Mouse (Mus musculus): ENCODE data around the gene St3gal2.
"Not testable (repeated sequence)": the region's sequence is repeated elsewhere in the genome, so short reads cannot be mapped to it uniquely, and the experiment has no call there.

The St3gal2 gene

DNA sequence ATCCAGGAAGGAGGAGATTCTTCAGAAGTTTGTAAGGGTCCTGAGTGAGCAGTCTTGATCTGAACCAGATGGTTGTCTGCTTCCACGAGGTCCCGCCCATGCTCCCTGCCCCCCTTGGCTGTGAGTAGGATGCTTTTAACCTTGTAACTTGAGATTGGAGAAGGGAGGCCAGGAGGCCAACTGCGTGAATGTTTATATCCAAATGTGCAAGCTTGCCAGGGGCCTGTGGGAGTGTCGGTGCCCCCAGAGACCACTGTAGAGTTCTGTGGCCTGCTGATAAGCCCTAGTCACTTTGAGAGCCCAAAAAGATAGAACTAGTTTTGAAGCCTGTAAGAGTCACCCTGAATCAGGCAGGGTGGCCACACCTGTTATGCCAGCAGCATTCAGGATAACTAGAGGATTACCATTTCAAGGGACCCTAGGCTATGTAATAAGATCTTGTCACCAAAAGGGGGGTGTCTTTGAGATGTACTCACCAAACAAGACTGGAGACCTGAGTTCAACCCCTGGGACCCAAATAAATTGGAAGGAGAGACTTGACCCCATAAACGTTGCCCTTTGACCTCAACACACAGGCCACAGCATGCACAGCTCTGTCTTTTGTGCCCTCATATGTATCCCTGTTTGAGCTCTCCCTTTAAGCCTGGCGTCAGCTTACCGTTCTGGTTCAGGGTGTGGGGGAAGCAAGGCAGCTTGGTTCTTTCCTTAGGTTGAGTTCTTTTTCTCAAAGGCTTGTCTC is 1.9 kb downstream of the St3gal2 start:
- Histone ChIP-seq H3K36me3 (ENCODE audit: control insufficient read depth, insufficient read depth, low read length, poor library complexity, severe bottlenecking) (no peaks in the 10 kb centered on the region), H3K27me3 (ENCODE audit: control insufficient read depth, insufficient read depth, low read length, poor library complexity, severe bottlenecking) (no peaks in the 10 kb centered on the region; the same call in 1 of the 2 replicates)
- no peak for DNase-seq (ENCODE audit: low read depth, low spot score)

DNA sequence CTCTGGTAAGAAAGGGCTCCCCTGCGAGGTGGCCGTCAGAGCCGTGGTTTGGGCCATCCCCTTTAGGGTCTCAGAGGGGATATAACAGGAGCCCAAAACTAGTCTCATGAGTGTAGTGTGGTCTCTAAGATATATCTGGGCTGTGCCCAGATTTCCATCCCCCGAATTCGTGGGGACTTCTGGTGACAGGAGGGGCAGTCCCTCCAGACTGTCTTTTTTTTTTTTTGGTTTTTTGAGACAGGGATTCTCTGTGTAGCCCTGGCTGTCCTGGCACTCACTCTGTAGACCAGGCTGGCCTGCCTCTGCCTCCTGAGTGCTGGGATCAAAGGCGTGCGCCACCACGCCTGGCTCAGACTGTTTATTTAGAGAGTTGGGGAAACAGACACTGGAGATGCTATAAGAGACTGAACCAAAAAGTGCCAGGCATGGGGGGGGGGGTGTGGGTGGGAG is 6.0 kb downstream of the St3gal2 start:
- no peaks in the 10 kb centered on the region for H3K36me3 ChIP-seq (ENCODE audit: control insufficient read depth, insufficient read depth, low read length, poor library complexity, severe bottlenecking)
- DNase-seq (ENCODE audit: low read depth, low spot score) = no peak
- H3K27me3 ChIP-seq (ENCODE audit: control insufficient read depth, insufficient read depth, low read length, poor library complexity, severe bottlenecking) = no peaks in the 10 kb centered on the region

DNA sequence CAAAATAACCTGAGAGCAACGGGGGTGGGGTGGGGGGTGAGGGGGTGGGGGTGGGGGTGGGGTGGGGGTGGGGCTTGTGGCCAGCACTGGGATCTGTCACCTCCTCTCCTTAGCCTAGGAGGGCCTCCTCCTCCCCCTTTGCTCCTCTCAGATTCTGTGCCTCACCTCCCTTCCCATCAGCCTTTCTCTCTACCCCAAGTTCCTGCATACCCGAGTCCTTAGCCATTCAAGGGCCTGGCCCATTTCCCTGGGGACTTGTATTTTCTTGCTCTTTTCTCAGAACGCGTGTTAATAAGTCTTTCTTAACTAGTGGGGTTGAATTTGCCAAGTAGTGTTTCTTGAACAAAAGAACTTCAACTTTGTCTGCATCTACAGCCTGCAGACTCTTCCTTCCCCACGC is 7.0 kb downstream of the St3gal2 start:
- H3K27me3 ChIP-seq (ENCODE audit: control insufficient read depth, insufficient read depth, low read length, poor library complexity, severe bottlenecking) = no peaks in the 10 kb centered on the region
- no peaks in the 10 kb centered on the region for H3K36me3 ChIP-seq (ENCODE audit: control insufficient read depth, insufficient read depth, low read length, poor library complexity, severe bottlenecking)
- no peak for DNase-seq (ENCODE audit: low read depth, low spot score)

DNA sequence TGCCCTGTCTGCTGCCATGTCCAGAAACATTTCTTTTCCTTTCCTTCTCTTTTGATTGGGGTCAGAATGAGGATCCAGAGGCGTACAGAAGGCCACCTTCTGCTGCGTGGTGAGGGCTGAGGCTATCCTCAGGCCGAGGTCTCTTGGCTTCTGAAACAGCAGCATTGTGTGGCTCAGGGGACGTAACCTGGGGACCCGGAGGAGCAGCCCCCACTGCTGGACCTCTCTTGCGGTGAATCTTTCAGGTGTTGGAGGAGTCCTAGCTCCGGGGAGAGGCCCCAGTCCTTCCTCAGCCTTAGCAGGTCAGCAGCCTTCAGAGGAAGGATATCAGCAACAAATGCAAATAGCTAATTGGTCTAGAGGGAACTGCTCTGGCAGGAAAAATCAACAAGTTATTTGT is 8.7 kb downstream of the St3gal2 start:
- DNase-seq (ENCODE audit: low read depth, low spot score) = no peak
- H3K27me3 ChIP-seq (ENCODE audit: control insufficient read depth, insufficient read depth, low read length, poor library complexity, severe bottlenecking) = no peaks in the 10 kb centered on the region
- no peaks in the 10 kb centered on the region for H3K36me3 ChIP-seq (ENCODE audit: control insufficient read depth, insufficient read depth, low read length, poor library complexity, severe bottlenecking)

DNA sequence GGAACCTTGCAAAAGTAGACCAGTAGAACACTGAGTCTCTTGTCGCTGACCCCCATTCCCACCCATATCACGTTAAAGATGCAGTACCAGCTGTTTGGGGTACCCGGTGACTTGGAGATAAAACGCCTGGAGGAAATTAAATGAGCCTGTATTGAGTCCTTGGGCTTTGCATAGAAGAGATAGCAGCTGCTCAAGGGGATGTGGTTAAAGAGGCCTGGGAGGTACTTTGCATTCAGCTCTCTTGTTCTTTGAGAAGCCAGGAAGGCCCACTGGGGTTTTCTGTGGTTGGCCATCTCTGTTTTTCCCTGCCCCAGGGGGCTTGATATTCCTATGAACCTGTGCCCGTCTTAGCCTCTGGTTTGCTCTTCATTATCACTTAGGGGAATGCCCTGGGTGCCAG is 9.3 kb downstream of the St3gal2 start:
- no peaks in the 10 kb centered on the region for H3K36me3 ChIP-seq (ENCODE audit: control insufficient read depth, insufficient read depth, low read length, poor library complexity, severe bottlenecking)
- DNase-seq (ENCODE audit: low read depth, low spot score) = peak; percentile 41
- no peaks in the 10 kb centered on the region for H3K27me3 ChIP-seq (ENCODE audit: control insufficient read depth, insufficient read depth, low read length, poor library complexity, severe bottlenecking)

DNA sequence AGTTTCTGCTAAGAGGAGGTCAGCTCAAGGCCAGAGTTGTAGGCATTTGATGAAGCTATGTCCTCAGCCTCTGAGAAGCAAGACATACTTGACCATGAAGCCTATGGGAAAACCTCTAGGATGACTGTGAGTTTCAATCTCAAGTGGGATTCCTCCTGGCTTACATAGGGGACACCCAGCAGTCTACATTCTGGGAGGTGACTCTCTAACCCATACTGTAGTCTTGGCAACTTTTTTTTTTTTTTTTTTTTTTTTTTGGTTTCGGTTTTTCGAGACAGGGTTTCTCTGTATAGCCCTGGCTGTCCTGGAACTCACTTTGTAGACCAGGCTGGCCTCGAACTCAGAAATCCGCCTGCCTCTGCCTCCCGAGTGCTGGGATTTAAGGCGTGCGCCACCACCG is 9.9 kb downstream of the St3gal2 start:
- DNase-seq (ENCODE audit: low read depth, low spot score); H3K36me3 ChIP-seq (ENCODE audit: control insufficient read depth, insufficient read depth, low read length, poor library complexity, severe bottlenecking); H3K27me3 ChIP-seq (ENCODE audit: control insufficient read depth, insufficient read depth, low read length, poor library complexity, severe bottlenecking): not testable (repeated sequence)

DNA sequence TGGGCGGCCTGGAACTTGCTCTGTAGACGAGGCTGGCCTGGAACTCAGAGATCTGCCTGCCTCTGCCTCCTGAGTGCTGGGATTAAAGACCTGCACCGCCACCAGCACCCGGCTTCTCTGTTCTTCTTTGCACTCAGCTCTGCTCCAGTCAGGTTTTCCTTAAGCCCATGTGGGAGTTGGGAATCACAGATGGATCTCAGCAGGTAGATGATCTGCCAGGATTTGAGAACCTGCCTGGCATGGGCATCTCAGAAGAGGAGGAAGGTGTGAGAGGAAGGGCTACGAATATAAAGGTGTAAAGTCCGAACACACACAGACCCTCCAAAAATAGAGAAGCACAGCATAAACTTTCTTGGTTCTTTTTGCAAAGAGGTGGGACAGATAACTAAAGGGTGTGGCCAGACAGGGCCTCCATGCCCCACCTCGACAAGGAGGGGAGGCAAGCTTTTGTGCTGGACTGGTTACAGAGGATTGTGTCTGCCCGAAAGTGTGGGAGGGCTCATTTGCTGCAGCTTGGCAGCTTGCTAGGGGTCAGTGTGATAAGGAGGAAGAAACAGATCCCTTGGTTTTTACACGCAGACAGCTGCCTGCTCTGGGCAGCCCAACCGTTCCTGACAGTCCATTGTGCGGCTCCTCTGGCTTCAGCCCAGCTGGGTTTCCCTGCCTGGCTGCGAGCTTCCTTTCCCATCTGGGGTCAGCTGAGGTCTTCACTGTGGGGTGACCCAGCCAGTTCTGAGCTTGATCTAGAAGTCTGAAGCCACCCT is 11.6 kb downstream of the St3gal2 start:
- H3K36me3 ChIP-seq (ENCODE audit: control insufficient read depth, insufficient read depth, low read length, poor library complexity, severe bottlenecking) = no peaks in the 10 kb centered on the region
- H3K27me3 ChIP-seq (ENCODE audit: control insufficient read depth, insufficient read depth, low read length, poor library complexity, severe bottlenecking) = no peaks in the 10 kb centered on the region
- no peak for DNase-seq (ENCODE audit: low read depth, low spot score)

DNA sequence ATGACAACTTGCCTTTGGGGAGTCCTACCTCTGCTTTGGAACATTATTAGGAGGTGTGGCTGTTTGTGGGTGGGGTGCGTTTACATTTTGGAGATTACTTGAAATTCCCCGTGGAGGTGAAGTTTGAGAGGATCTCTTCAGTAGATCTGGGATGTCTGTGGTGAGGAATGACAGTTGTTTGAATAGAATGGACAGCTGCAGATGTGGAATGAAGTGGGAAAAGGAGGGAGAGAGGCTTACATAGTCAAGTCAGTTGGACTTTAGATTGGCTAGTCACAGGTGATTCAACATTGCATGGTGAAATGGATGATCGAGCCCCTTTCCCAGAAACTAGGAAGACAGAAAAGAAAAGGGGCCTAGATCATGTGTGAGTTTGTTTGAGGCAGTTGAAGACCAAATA is 12.7 kb downstream of the St3gal2 start:
- Histone ChIP-seq H3K27me3 (ENCODE audit: control insufficient read depth, insufficient read depth, low read length, poor library complexity, severe bottlenecking) (no peaks in the 10 kb centered on the region), H3K36me3 (ENCODE audit: control insufficient read depth, insufficient read depth, low read length, poor library complexity, severe bottlenecking) (no peaks in the 10 kb centered on the region)
- no peak for DNase-seq (ENCODE audit: low read depth, low spot score)

DNA sequence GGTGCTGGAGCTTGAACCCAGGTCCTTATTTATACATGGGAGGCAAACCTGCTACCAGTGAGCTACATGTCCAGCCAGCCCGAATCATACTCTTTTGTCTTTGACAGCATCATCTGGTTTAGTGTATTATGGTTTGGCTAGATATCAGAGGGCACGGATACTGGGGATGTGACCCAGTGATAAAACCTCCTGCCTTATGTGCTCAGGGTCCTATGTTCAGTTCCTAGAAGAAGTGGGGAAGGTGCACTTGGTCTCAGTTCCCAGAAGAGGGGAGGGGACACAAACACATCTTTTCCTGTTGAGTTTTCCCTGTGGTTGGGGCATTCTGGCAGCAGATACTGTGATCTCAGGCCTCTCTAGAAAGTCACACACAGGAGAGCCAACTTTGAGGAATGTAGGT is 13.6 kb downstream of the St3gal2 start:
- Histone ChIP-seq H3K36me3 (ENCODE audit: control insufficient read depth, insufficient read depth, low read length, poor library complexity, severe bottlenecking) (no peaks in the 10 kb centered on the region), H3K27me3 (ENCODE audit: control insufficient read depth, insufficient read depth, low read length, poor library complexity, severe bottlenecking) (no peaks in the 10 kb centered on the region)
- no peak for DNase-seq (ENCODE audit: low read depth, low spot score)

DNA sequence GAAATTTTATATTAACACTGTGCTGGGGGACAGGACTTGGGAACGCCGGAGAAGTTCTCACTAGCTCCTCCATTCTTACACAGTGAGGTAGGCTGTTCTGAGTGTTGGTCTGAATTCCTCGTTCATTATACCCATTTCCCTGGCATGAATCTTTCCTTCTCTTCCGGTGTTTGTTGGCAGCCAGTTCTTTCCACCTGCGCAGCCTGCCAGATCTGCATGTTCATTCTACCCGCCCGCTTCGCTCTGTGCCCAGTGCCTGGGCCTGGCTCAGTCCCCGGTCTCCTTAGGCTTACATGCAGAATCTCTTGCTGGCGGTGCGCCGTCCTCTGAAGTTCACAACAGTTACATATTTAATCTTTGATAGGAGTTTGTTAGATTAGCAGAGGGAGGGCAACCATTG is 16.5 kb downstream of the St3gal2 start:
- Histone ChIP-seq H3K27me3 (ENCODE audit: control insufficient read depth, insufficient read depth, low read length, poor library complexity, severe bottlenecking) (no peaks in the 10 kb centered on the region), H3K36me3 (ENCODE audit: control insufficient read depth, insufficient read depth, low read length, poor library complexity, severe bottlenecking) (no peaks in the 10 kb centered on the region)
- no peak for DNase-seq (ENCODE audit: low read depth, low spot score)

DNA sequence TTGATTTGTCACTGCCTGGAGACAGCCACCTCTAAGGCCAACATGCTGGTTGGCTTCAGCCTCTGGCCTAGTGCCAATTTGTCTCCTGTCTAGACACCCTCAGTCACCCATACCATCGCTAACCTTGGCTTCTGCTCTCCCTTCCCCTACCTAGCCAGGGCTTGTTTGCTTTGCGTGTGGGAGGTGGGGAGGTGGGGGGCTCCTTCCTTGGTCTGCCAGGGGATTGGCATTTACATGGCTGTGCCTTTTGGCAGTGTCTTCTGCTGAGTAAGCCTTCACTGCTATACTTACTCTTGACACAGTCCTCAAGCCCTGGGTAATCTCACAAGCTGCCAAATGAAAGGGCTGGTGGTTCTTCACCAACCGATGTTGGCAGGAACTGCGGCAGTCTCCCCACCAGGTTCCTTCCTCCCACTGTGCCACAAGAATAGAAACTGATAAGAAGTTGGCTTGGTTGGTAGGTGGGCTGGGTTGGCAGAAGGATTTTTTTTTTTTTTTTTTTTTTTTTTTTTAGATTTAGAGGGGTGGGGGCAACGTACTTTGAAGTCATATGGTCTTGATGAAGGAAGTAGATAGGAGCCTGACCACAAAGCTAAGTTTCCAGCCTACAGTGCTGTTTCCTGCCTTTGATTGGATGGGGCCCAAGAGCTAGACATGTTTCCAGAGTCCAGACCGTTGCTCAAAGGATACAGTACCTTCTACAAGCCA is 19.3 kb downstream of the St3gal2 start:
- H3K27me3 ChIP-seq (ENCODE audit: control insufficient read depth, insufficient read depth, low read length, poor library complexity, severe bottlenecking) = no peaks in the 10 kb centered on the region

DNA sequence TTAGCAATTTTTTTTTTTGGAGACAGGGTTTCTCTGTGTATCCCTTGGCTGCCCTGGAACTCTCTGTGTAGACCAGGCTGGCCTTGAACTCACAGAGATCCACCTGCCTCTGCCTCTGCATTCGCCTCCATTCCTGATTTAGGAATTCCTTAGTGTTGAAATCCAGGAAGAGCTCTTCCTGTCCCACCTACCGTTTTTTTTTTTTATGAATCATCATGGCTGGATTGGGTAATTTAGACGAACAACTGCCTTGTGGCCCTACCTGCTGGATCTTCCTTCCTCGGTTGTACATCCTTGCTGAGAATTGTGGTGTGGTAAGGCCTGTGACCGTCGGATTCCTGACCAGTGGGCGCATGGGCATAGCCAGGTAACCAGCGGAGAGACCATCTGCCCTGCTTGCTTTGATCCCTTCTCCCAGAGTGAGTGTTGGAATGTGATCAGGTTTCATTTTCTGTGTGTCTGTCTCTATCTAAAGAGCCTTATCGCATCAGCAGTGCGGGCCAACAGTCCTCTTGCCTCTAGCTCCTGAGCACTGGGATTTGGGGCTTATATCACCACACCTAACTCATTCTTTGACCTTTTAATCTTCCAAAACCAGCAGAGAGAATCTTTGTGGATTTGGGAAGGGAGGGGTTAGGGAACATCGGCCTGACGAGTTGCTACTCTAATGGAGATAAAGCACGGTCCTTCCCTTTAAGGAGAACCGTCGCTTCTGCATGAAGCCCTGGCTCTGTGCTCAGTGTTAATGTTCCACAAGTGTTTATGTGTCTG is 21.1 kb downstream of the St3gal2 start:
- no peaks in the 10 kb centered on the region for H3K36me3 ChIP-seq (ENCODE audit: control insufficient read depth, insufficient read depth, low read length, poor library complexity, severe bottlenecking)
- no peaks in the 10 kb centered on the region for H3K27me3 ChIP-seq (ENCODE audit: control insufficient read depth, insufficient read depth, low read length, poor library complexity, severe bottlenecking)
- DNase-seq (ENCODE audit: low read depth, low spot score) = no peak

More for the DNA sequence above, 19.3 kb downstream of the St3gal2 start:
- peak; percentile 48 for DNase-seq (ENCODE audit: low read depth, low spot score)
- no peaks in the 10 kb centered on the region for H3K36me3 ChIP-seq (ENCODE audit: control insufficient read depth, insufficient read depth, low read length, poor library complexity, severe bottlenecking)

DNA sequence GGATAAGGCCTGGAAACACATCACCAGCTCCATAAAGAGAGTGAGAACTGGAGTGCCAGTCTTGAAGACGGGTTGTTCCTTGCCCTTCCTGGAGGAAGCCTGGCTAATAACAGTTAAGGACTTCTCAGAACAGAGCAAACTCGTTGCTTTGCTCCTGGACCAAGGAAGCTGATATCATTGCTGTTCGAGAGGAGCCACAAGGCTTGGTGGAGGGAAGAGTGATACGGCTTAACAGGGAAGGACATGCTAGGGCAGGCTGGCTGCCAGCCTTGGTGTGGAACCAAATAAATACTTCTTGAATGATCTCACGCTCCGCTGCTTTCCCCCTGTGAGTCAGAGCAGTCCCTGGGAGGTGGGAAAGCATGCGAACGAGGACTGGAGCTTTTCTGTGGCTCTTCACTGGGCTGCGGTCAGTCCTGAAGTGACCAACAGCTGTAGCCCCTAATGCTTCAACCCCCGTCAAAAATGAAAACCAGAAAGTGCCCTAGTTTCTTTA is 21.8 kb downstream of the St3gal2 start:
- H3K27me3 ChIP-seq (ENCODE audit: control insufficient read depth, insufficient read depth, low read length, poor library complexity, severe bottlenecking) = no peaks in the 10 kb centered on the region
- DNase-seq (ENCODE audit: low read depth, low spot score) = peak; percentile 33

DNA sequence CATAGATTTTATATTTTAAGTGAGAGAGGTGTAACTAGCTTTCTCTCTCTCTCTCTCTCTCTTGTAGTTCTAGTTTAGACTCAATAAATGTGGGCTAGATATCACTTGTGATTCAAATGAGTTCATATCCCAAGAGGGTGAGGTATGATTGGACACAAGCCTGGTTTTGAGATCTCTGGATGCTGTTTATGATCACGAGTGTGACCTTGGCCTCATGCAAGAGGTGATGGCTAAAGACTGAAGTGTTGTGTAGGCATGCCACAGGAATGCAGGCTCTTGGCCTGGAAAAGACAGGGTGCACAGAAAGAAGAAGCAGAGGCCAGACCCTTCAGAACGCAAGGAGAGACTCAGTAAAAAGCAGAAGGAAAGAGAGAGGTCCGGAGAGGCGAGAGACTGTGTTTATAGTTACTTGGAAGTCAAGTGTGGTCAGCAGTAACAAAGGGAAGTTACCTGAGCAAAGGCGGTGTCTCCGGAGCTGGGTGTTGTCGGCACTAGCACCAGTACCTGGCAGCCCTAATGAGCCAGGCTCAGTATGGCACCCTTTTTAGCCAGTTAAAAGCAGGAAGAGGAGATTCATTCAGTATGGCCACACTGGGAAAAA is 24.7 kb downstream of the St3gal2 start:
- no peaks in the 10 kb centered on the region for H3K27me3 ChIP-seq (ENCODE audit: control insufficient read depth, insufficient read depth, low read length, poor library complexity, severe bottlenecking)
- DNase-seq (ENCODE audit: low read depth, low spot score) = peak; percentile 26
- no peaks in the 10 kb centered on the region for H3K36me3 ChIP-seq (ENCODE audit: control insufficient read depth, insufficient read depth, low read length, poor library complexity, severe bottlenecking)

More for the DNA sequence above, 21.8 kb downstream of the St3gal2 start:
- H3K36me3 ChIP-seq (ENCODE audit: control insufficient read depth, insufficient read depth, low read length, poor library complexity, severe bottlenecking) = no peaks in the 10 kb centered on the region
